Mouse (Mus musculus): ENCODE results near the gene Nup214. TPM values are rescaled to one million over a fixed set of nuclear protein-coding genes. Genes with fewer than 3 reads are reported as not detected.
A peak's percentile ranks its signal among the peaks of the same experiment; 100 is the strongest.

The Nup214 gene
- polyA plus RNA-seq, 1 experiment, result 42.2 TPM

DNA sequence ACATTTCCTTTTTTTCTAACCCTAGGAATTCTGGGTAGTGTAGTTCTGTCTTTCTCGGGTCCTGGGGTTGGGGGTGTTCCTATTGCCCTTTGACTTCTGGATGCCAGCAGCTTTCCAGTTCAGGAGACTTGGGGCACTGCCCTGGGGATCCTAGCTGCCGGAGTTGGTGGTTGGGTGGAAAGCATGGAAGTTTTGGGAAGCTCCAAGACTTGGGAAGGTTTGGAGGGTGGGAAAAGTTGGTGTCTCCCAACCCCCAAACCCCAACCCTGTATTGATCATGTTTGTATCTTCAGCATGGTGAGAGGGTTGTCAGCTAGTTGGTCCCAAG lies 110.6 kb downstream of the Nup214 start:
- Histone ChIP-seq H3K36me3 (ENCODE audit: control insufficient read depth, insufficient read depth) (no peaks in the 10 kb centered on the region), H3K4me3 (ENCODE audit: insufficient read depth, poor library complexity, severe bottlenecking) (no peak overlapping the region), H3K79me2 (ENCODE audit: control insufficient read depth, insufficient read depth) (no peaks in the 10 kb centered on the region), H3K79me3 (ENCODE audit: low read depth) (no peaks in the 10 kb centered on the region), H3K27me3 (ENCODE audit: control insufficient read depth, insufficient read depth, insufficient read length) (peaks cover 80% of the 10 kb centered on the region), H3ac (ENCODE audit: control insufficient read depth, insufficient read length, low read depth) (no peak overlapping the region)
- TF ChIP-seq CTCF (IDR thresholded peaks at IDR 0.05; ENCODE audit: control insufficient read depth, insufficient read depth, insufficient read length) (no peak), CEBPB (IDR thresholded peaks at IDR 0.05; ENCODE audit: low read depth) (no peak), USF1 (IDR thresholded peaks at IDR 0.05; ENCODE audit: low read depth) (no peak), MYOD1 (IDR thresholded peaks at IDR 0.05; ENCODE audit: control insufficient read depth, insufficient read length, low read depth) (no peak), MYOG (IDR thresholded peaks at IDR 0.05; ENCODE audit: control insufficient read depth, extremely low read depth, insufficient read length) (no peak), FOSL1 (IDR thresholded peaks at IDR 0.05; ENCODE audit: insufficient read depth, low read length, poor library complexity, severe bottlenecking) (no peak), MAX (IDR thresholded peaks at IDR 0.05) (no peak)

DNA sequence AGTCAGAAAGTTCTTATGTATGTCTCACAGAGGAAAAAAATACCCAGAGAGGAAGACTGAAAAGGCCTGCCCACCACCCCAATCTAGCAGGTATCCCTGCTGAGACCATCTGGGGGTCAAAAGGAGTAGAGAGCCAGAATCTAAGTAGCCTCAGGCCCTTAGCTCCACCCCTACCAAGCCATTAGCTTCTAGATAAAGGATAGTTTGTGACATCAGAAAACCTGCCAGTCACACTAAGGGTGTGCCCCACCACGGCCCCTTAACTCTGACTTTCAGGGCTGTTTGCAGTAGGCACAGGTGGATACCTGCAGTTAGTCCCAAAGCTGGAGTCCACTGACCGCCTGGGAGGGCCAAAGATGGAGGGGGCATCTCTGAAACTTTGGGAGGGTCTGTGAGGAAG lies 111.0 kb downstream of the Nup214 start:
- Histone ChIP-seq H3K27me3 (ENCODE audit: control insufficient read depth, insufficient read depth, insufficient read length) (peaks cover 83% of the 10 kb centered on the region), H3K4me3 (ENCODE audit: insufficient read depth, poor library complexity, severe bottlenecking) (no peak overlapping the region), H3K36me3 (ENCODE audit: control insufficient read depth, insufficient read depth) (no peaks in the 10 kb centered on the region), H3ac (ENCODE audit: control insufficient read depth, insufficient read length, low read depth) (no peak overlapping the region), H3K79me3 (ENCODE audit: low read depth) (no peaks in the 10 kb centered on the region), H3K79me2 (ENCODE audit: control insufficient read depth, insufficient read depth) (no peaks in the 10 kb centered on the region)
- TF ChIP-seq MAX (IDR thresholded peaks at IDR 0.05), result no peak
- no peak for TF ChIP-seq MYOD1 (IDR thresholded peaks at IDR 0.05; ENCODE audit: control insufficient read depth, insufficient read length, low read depth)
- no peak for TF ChIP-seq CTCF (IDR thresholded peaks at IDR 0.05; ENCODE audit: control insufficient read depth, insufficient read depth, insufficient read length)
- no peak for TF ChIP-seq USF1 (IDR thresholded peaks at IDR 0.05; ENCODE audit: low read depth)
- TF ChIP-seq CEBPB (IDR thresholded peaks at IDR 0.05; ENCODE audit: low read depth), result no peak
- no peak for TF ChIP-seq FOSL1 (IDR thresholded peaks at IDR 0.05; ENCODE audit: insufficient read depth, low read length, poor library complexity, severe bottlenecking)

DNA sequence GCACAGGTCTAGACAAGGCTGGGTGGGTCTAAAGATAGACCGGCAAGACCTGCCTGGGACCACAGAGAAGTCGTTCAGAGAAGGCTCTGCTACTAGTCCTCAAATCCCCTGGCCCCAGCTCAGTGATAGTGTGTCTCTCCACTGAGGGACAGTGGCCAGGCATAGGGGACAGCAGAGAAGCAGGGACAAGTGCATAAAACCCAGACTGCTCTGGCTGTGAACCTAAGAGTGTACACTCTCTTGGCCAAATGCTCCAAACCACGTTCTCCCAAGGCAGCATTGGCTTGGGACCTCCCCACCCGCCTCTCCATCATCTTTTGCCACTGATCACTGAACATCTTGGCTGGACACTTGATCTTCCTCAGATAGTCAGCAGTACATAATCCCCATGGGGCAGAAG lies 113.4 kb downstream of the Nup214 start:
- no peak overlapping the region for H3K4me3 ChIP-seq (ENCODE audit: insufficient read depth, poor library complexity, severe bottlenecking)
- no peaks in the 10 kb centered on the region for H3K79me2 ChIP-seq (ENCODE audit: control insufficient read depth, insufficient read depth)
- peaks cover 69% of the 10 kb centered on the region for H3K27me3 ChIP-seq (ENCODE audit: control insufficient read depth, insufficient read depth, insufficient read length)

GRCm38 (mm10) chr2:32088372-32088981 lies 114.2 kb downstream of the Nup214 start:
- no peak overlapping the region for H3ac ChIP-seq (ENCODE audit: control insufficient read depth, insufficient read length, low read depth)
- H3K36me3 ChIP-seq (ENCODE audit: control insufficient read depth, insufficient read depth), result no peaks in the 10 kb centered on the region
- no peaks in the 10 kb centered on the region for H3K79me2 ChIP-seq (ENCODE audit: control insufficient read depth, insufficient read depth)
- peaks cover 64% of the 10 kb centered on the region for H3K27me3 ChIP-seq (ENCODE audit: control insufficient read depth, insufficient read depth, insufficient read length)
- TF ChIP-seq FOSL1 (IDR thresholded peaks at IDR 0.05; ENCODE audit: insufficient read depth, low read length, poor library complexity, severe bottlenecking), result no peak
- no peak for TF ChIP-seq CEBPB (IDR thresholded peaks at IDR 0.05; ENCODE audit: low read depth)
- no peak for TF ChIP-seq MAX (IDR thresholded peaks at IDR 0.05)
- no peak for TF ChIP-seq MYOG (IDR thresholded peaks at IDR 0.05; ENCODE audit: control insufficient read depth, extremely low read depth, insufficient read length)
- no peak for TF ChIP-seq CTCF (IDR thresholded peaks at IDR 0.05; ENCODE audit: control insufficient read depth, insufficient read depth, insufficient read length)
- no peak for TF ChIP-seq USF1 (IDR thresholded peaks at IDR 0.05; ENCODE audit: low read depth)
- TF ChIP-seq MYOD1 (IDR thresholded peaks at IDR 0.05; ENCODE audit: control insufficient read depth, insufficient read length, low read depth), result no peak
- no peak overlapping the region for H3K4me3 ChIP-seq (ENCODE audit: insufficient read depth, poor library complexity, severe bottlenecking)
- H3K79me3 ChIP-seq (ENCODE audit: low read depth), result no peaks in the 10 kb centered on the region

More for the DNA sequence above, 113.4 kb downstream of the Nup214 start:
- Histone ChIP-seq H3K36me3 (ENCODE audit: control insufficient read depth, insufficient read depth) (no peaks in the 10 kb centered on the region), H3ac (ENCODE audit: control insufficient read depth, insufficient read length, low read depth) (no peak overlapping the region), H3K79me3 (ENCODE audit: low read depth) (no peaks in the 10 kb centered on the region)
- no peak for TF ChIP-seq CTCF (IDR thresholded peaks at IDR 0.05; ENCODE audit: control insufficient read depth, insufficient read depth, insufficient read length)
- no peak for TF ChIP-seq CEBPB (IDR thresholded peaks at IDR 0.05; ENCODE audit: low read depth)
- TF ChIP-seq MAX (IDR thresholded peaks at IDR 0.05), result no peak
- no peak for TF ChIP-seq FOSL1 (IDR thresholded peaks at IDR 0.05; ENCODE audit: insufficient read depth, low read length, poor library complexity, severe bottlenecking)
- TF ChIP-seq MYOD1 (IDR thresholded peaks at IDR 0.05; ENCODE audit: control insufficient read depth, insufficient read length, low read depth), result no peak
- TF ChIP-seq USF1 (IDR thresholded peaks at IDR 0.05; ENCODE audit: low read depth), result no peak
- no peak for TF ChIP-seq MYOG (IDR thresholded peaks at IDR 0.05; ENCODE audit: control insufficient read depth, extremely low read depth, insufficient read length)

DNA sequence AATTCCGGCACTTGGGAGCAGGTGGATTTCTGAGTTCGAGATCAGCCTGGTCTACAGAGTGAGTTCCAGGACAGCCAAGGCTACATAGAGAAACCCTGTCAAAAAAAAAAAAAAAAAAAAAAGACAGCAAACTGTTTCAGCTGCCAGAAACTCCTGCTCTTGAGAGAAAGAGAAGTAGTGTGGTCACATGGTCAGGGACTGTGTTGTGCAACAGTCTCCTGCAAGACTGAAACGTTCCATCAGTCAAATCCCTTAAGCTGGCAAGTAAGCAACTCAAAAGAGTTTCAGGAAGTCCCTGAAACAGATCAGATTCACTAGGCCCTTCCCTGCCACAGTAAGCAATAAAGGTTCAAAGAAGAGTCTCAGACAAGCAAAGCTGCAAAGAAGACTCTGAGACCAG lies 115.4 kb downstream of the Nup214 start:
- H3K27me3 ChIP-seq (ENCODE audit: control insufficient read depth, insufficient read depth, insufficient read length), result peaks cover 57% of the 10 kb centered on the region
- no peak overlapping the region for H3ac ChIP-seq (ENCODE audit: control insufficient read depth, insufficient read length, low read depth)
- no peaks in the 10 kb centered on the region for H3K79me2 ChIP-seq (ENCODE audit: control insufficient read depth, insufficient read depth)
- no peaks in the 10 kb centered on the region for H3K36me3 ChIP-seq (ENCODE audit: control insufficient read depth, insufficient read depth)
- H3K79me3 ChIP-seq (ENCODE audit: low read depth), result no peaks in the 10 kb centered on the region
- TF ChIP-seq USF1 (IDR thresholded peaks at IDR 0.05; ENCODE audit: low read depth) (peak; percentile 28), MAX (IDR thresholded peaks at IDR 0.05) (no peak), CEBPB (IDR thresholded peaks at IDR 0.05; ENCODE audit: low read depth) (peak; percentile 4), FOSL1 (IDR thresholded peaks at IDR 0.05; ENCODE audit: insufficient read depth, low read length, poor library complexity, severe bottlenecking) (no peak)
- no peak overlapping the region for H3K4me3 ChIP-seq (ENCODE audit: insufficient read depth, poor library complexity, severe bottlenecking)

DNA sequence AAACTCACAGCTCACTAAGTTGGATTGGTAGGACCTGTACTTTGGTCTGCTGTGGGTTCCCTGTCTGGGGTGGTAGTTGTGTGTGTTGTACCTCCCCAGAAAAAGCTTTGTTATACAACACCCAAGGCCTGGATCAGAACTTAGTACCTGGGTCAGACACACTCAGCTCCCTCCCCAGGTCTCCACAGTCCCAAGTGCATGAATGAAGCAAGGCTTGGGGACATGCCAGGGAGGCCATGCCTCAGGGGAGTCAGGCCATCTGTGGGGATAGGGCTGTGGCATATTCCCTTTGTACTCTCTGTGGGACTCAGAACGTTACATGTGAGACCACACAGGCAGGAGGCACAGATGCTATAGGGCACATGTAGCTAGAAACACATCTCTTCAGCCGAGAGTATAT lies 115.9 kb downstream of the Nup214 start:
- H3K79me3 ChIP-seq (ENCODE audit: low read depth), result no peaks in the 10 kb centered on the region
- H3K27me3 ChIP-seq (ENCODE audit: control insufficient read depth, insufficient read depth, insufficient read length), result peaks cover 53% of the 10 kb centered on the region
- no peak overlapping the region for H3K4me3 ChIP-seq (ENCODE audit: insufficient read depth, poor library complexity, severe bottlenecking)
- H3K36me3 ChIP-seq (ENCODE audit: control insufficient read depth, insufficient read depth), result no peaks in the 10 kb centered on the region
- H3ac ChIP-seq (ENCODE audit: control insufficient read depth, insufficient read length, low read depth), result no peak overlapping the region
- TF ChIP-seq CEBPB (IDR thresholded peaks at IDR 0.05; ENCODE audit: low read depth), result no peak
- no peaks in the 10 kb centered on the region for H3K79me2 ChIP-seq (ENCODE audit: control insufficient read depth, insufficient read depth)
